Mouse (Mus musculus) lung, embryonic 14.5 days (tissue): ENCODE data around the gene Wdr62. TPM values are rescaled to one million over a fixed set of nuclear protein-coding genes. Genes with fewer than 3 reads are reported as not detected.
A peak's percentile ranks its signal among the peaks of the same experiment; 100 is the strongest.

Experiments
- ATAC-seq: fragments of 200-750 bp; cut with Nextera tagmentation; 2 replicates; pipeline ENCODE4 v1.8.0; 2017; ENCODE audit warnings: mild to moderate bottlenecking, moderate TSS enrichment, moderate library complexity; ENCODE audit not compliant: insufficient read depth
- DNase-seq: peaks from one replicate; pipeline ENCODE4 v3.0.0-alpha.2; 2015
- H3K27ac ChIP-seq: fragments of 300-500 bp; sonication (generic); 2 replicates; pipeline ENCODE4 v1.5.1; 2014; ENCODE audit warnings: low read depth, mild to moderate bottlenecking, moderate library complexity
- H3K27me3 ChIP-seq: fragments of 300-500 bp; sonication (generic); 2 replicates; pipeline ENCODE4 v1.6.1; 2014; ENCODE audit warnings: low read length, control low read depth; ENCODE audit not compliant: insufficient read depth
- H3K36me3 ChIP-seq: fragments of 300-500 bp; sonication (generic); 2 replicates; pipeline ENCODE4 v1.6.1; 2014; ENCODE audit warnings: control low read depth; ENCODE audit not compliant: insufficient read depth
- H3K4me1 ChIP-seq: fragments of 300-500 bp; sonication (generic); 2 replicates; pipeline ENCODE4 v1.6.1; 2014; ENCODE audit warnings: antibody characterized with exemption, control low read depth; ENCODE audit not compliant: insufficient read depth
- H3K4me2 ChIP-seq: fragments of 300-500 bp; sonication (generic); 2 replicates; pipeline ENCODE4 v1.6.1; 2014; ENCODE audit warnings: mild to moderate bottlenecking
- H3K4me3 ChIP-seq: fragments of 300-500 bp; sonication (generic); 2 replicates; pipeline ENCODE4 v1.5.1; 2014; ENCODE audit warnings: low read depth, low read length
- H3K9ac ChIP-seq: fragments of 300-500 bp; sonication (generic); 2 replicates; pipeline ENCODE4 v1.6.1; 2014
- H3K9me3 ChIP-seq: fragments of 300-500 bp; sonication (generic); 2 replicates; pipeline ENCODE4 v1.6.1; 2016; ENCODE audit warnings: low read depth, low read length, control low read depth
- CTCF ChIP-seq: IDR thresholded peaks from 2 replicates; pipeline ENCODE4 v1.5.1; 2016; ENCODE audit warnings: antibody characterized with exemption, low read depth
- WGBS: fragments of 180-500 bp; shearing (Covaris S2); extraction: QIAGEN DNeasy Blood & Tissue Kit; methylation state at CpG from one replicate; pipeline ENCODE4 v1.1.7; 2014; 5-methylcytosine and 5-hydroxymethylcytosine counted together
- polyA plus RNA-seq: library from polyadenylated mRNA; unstranded; fragments of >200 nt; fragmentation: Nextera tagmentation; extraction: Ambion mirVana; gene quantifications from 2 replicates; pipeline ENCODE4 v1.2.1, GENCODE M21; 2014

The Wdr62 gene
- polyA plus RNA-seq, 1 experiment from 2014 or later, result 16.3 TPM

DNA sequence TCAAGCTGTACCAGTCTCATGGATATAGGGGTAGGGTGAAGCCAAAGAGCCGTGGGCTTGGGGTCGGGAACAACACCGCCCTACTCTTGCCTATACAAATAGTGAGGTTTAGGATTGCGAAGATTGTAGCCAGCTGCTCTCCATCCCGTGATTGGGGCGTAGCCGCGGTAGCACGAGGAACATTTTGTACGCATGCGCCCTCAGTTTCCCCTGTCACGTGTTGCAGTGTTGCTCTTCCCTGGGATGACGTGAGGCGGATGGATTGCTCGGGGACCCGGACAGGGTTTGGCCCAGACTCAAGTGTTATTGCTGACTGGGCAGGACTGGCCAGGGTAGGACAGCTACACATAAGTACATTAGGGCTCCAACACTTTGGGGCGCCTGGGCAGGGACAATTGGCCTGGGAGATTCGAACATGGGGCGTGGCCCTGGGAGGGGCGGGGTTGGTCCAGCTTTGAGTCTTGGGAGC is 485 bp upstream of the Wdr62 start:
- WGBS, result under 1% methylated on average over 20 of the region's 20 CpGs
- TF ChIP-seq CTCF, result no peak
- no peaks in the 10 kb centered on the region for H3K36me3 ChIP-seq

DNA sequence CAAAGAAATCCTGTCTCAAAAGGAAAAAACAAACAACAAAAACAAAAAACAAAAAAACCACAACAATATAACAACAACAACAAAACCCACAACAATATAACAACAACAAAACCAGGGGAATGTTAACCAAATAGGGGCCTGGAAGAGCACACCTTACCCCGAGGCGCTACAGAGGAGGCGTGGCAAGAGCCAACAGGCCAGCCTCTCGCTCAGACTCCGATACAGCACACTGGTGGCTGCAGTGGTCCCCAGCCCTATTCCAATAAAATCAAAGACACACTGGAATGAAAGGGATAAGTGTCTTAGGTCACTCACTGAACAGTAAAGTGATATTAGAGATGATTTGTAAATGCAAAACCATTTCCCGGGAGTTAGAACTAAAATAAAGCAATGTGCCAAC is 683 bp downstream of the Wdr62 start:
- Histone ChIP-seq H3K4me3 (peak overlapping the region; percentile 79), H3K9me3 (no peaks in the 10 kb centered on the region), H3K27me3 (no peaks in the 10 kb centered on the region), H3K4me2 (peak overlapping the region; percentile 94), H3K27ac (peak overlapping the region; percentile 99), H3K9ac (peak overlapping the region; percentile 56), H3K4me1 (peaks cover 4% of the 10 kb centered on the region; the same call in 1 of the 2 replicates), H3K36me3 (no peaks in the 10 kb centered on the region)
- ATAC-seq (no peak), DNase-seq (no peak)
- no peak for TF ChIP-seq CTCF
- WGBS, result 0% methylated on average over 6 of the region's 6 CpGs

More for the DNA sequence above, 485 bp upstream of the Wdr62 start:
- Histone ChIP-seq H3K4me3 (peak overlapping the region; percentile 79), H3K4me2 (peak overlapping the region; percentile 94), H3K9me3 (no peaks in the 10 kb centered on the region), H3K27ac (peak overlapping the region; percentile 99), H3K9ac (peak overlapping the region; percentile 41), H3K4me1 (peaks cover 4% of the 10 kb centered on the region; the same call in 1 of the 2 replicates), H3K27me3 (no peaks in the 10 kb centered on the region)
- ATAC-seq (peak; percentile 92), DNase-seq (peak; percentile 96)

- Histone ChIP-seq H3K4me3 (peak overlapping the region; percentile 79), H3K4me1 (peaks cover 4% of the 10 kb centered on the region; the same call in 1 of the 2 replicates), H3K27me3 (no peaks in the 10 kb centered on the region), H3K4me2 (peak overlapping the region; percentile 94), H3K27ac (no peak overlapping the region), H3K9me3 (no peaks in the 10 kb centered on the region), H3K9ac (no peak overlapping the region), H3K36me3 (no peaks in the 10 kb centered on the region)
- DNase-seq (no peak), ATAC-seq (no peak)
- no peak for TF ChIP-seq CTCF
- WGBS, result 57% methylated on average over 2 of the region's 2 CpGs
Measured at GRCm38 (mm10) chr7:30278911-30279310, 1.3 kb downstream of the Wdr62 start.

DNA sequence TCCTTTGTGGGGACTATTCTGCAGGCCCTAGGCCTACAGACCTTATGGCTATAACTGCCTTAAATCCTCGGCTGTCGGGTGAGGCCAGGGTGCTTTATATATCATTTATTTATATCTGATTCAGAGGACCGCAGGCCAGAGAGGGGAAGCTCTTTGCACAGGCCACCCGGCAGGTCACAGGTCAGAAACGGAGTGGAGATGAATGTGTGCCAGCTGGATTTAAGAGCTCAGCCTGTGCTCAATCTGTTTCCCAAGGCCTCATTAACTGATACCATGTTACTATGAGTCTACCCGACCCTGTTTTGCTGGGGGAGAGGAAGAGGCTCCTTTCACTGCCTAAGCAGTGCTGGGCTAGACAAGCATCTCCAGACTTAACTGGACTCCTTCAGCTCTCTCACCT is 5.8 kb downstream of the Wdr62 start:
- H3K4me3 ChIP-seq, result no peak overlapping the region
- H3K27ac ChIP-seq, result no peak overlapping the region
- TF ChIP-seq CTCF, result no peak
- no peak overlapping the region for H3K4me2 ChIP-seq
- no peaks in the 10 kb centered on the region for H3K9me3 ChIP-seq
- no peaks in the 10 kb centered on the region; the same call in 1 of the 2 replicates for H3K4me1 ChIP-seq
- ATAC-seq, result no peak
- H3K36me3 ChIP-seq, result peaks cover 17% of the 10 kb centered on the region; the same call in 1 of the 2 replicates
- H3K27me3 ChIP-seq, result no peaks in the 10 kb centered on the region
- no peak overlapping the region for H3K9ac ChIP-seq
- peak; percentile 23 for DNase-seq
- WGBS, result 45% methylated on average over 6 of the region's 6 CpGs

DNA sequence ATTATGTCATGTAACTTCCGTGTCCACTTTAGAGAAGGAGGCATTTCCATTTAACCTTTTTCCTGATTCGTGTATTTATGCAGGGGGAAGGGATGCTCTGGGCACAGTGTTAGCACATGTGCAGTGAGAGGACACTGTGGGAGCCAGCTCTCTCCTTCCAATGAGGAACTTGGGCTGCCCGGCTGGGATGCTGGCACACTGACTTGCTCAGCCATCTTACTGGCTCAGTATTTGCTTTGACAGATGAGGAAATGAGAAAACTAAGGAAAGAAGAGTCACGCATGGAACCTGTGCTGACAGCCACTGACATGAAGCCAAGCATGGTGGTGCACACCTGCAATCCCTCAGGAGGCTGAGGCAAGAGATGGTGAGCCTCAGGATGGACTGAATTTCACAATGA is 10.6 kb downstream of the Wdr62 start:
- no peak overlapping the region for H3K4me3 ChIP-seq
- no peak overlapping the region for H3K4me2 ChIP-seq
- H3K36me3 ChIP-seq, result peaks cover 51% of the 10 kb centered on the region
- DNase-seq (no peak), ATAC-seq (no peak)
- H3K4me1 ChIP-seq, result no peaks in the 10 kb centered on the region
- TF ChIP-seq CTCF, result no peak
- no peaks in the 10 kb centered on the region for H3K27me3 ChIP-seq
- H3K9ac ChIP-seq, result no peak overlapping the region
- H3K9me3 ChIP-seq, result no peaks in the 10 kb centered on the region
- 78% methylated on average over 4 of the region's 4 CpGs for WGBS
- H3K27ac ChIP-seq, result no peak overlapping the region

GRCm38 (mm10) chr7:30266780-30267179 is 13.4 kb downstream of the Wdr62 start:
- Histone ChIP-seq H3K4me3 (no peak overlapping the region), H3K36me3 (peaks cover 58% of the 10 kb centered on the region), H3K4me1 (no peaks in the 10 kb centered on the region), H3K9ac (no peak overlapping the region), H3K9me3 (no peaks in the 10 kb centered on the region), H3K4me2 (no peak overlapping the region), H3K27ac (no peak overlapping the region), H3K27me3 (no peaks in the 10 kb centered on the region)
- TF ChIP-seq CTCF, result no peak
- WGBS, result 72% methylated on average over 3 of the region's 3 CpGs
- DNase-seq (no peak), ATAC-seq (no peak)

- Histone ChIP-seq H3K27me3 (no peaks in the 10 kb centered on the region), H3K27ac (no peak overlapping the region), H3K4me3 (no peak overlapping the region), H3K4me2 (no peak overlapping the region), H3K9ac (no peak overlapping the region), H3K36me3 (peaks cover 60% of the 10 kb centered on the region), H3K4me1 (no peaks in the 10 kb centered on the region), H3K9me3 (no peaks in the 10 kb centered on the region)
- WGBS, result 88% methylated on average over 7 of the region's 7 CpGs
- no peak for ATAC-seq
- DNase-seq, result no peak
- TF ChIP-seq CTCF, result no peak
Measured at GRCm38 (mm10) chr7:30265935-30266334, 14.3 kb downstream of the Wdr62 start.
